Mouse (Mus musculus) forebrain, embryonic 13.5 days (tissue): ENCODE results near the gene Tcp11l2. TPM values are rescaled to one million over a fixed set of nuclear protein-coding genes. Genes with fewer than 3 reads are reported as not detected.

ENCODE experiments used
- ATAC-seq: fragments of 200-750 bp; cut with Nextera tagmentation; 2 replicates; pipeline ENCODE4 v1.8.0; 2017
- H3K27ac ChIP-seq: fragments of 300-500 bp; sonication (generic); 2 replicates; pipeline ENCODE4 v1.5.1; 2015; ENCODE audit warnings: inconsistent platforms, mild to moderate bottlenecking, moderate library complexity
- H3K27me3 ChIP-seq: fragments of 300-500 bp; sonication (generic); 2 replicates; pipeline ENCODE4 v1.6.1; 2015; ENCODE audit warnings: mild to moderate bottlenecking, inconsistent platforms
- H3K36me3 ChIP-seq: fragments of 300-500 bp; sonication (generic); 2 replicates; pipeline ENCODE4 v1.6.1; 2015; ENCODE audit warnings: mild to moderate bottlenecking, inconsistent platforms; ENCODE audit not compliant: poor library complexity, severe bottlenecking
- H3K4me1 ChIP-seq: fragments of 300-500 bp; sonication (generic); 2 replicates; pipeline ENCODE4 v1.6.1; 2015; ENCODE audit warnings: inconsistent platforms
- H3K4me2 ChIP-seq: fragments of 300-500 bp; sonication (generic); 2 replicates; pipeline ENCODE4 v1.6.1; 2015; ENCODE audit warnings: inconsistent platforms, mild to moderate bottlenecking, moderate library complexity
- H3K4me3 ChIP-seq: fragments of 300-500 bp; sonication (generic); 2 replicates; pipeline ENCODE4 v1.5.1; 2015; ENCODE audit warnings: mild to moderate bottlenecking, inconsistent platforms
- H3K9ac ChIP-seq: fragments of 300-500 bp; sonication (generic); 2 replicates; pipeline ENCODE4 v1.6.1; 2015; ENCODE audit warnings: mild to moderate bottlenecking, inconsistent platforms
- H3K9me3 ChIP-seq: fragments of 300-500 bp; sonication (generic); replicated peaks from 2 replicates; pipeline ENCODE4 v1.6.1; 2016; ENCODE audit warnings: inconsistent platforms
- WGBS: fragments of 180-500 bp; shearing (Covaris S2); methylation state at CpG from one replicate; pipeline ENCODE4 v1.1.7; 2015; 5-methylcytosine and 5-hydroxymethylcytosine counted together
- polyA plus RNA-seq: library from polyadenylated mRNA; unstranded; fragments of >200 nt; fragmentation: Nextera tagmentation; extraction: Ambion mirVana; gene quantifications from 2 replicates; pipeline ENCODE4 v1.2.1, GENCODE M21; 2015

The Tcp11l2 gene
- polyA plus RNA-seq, 1 experiment from 2014 or later: 16.7 TPM

GRCm38 (mm10) chr10:84613366-84613765, 36.9 kb downstream of the Tcp11l2 start:
- 82% methylated on average over 8 of the region's 8 CpGs for whole genome bisulfite sequencing

GRCm38 (mm10) chr10:84615076-84615475, 38.6 kb downstream of the Tcp11l2 start:
- 74% methylated on average over 3 of the region's 3 CpGs for WGBS
- ATAC-seq: no peak

More at GRCm38 (mm10) chr10:84613366-84613765, 36.9 kb downstream of the Tcp11l2 start:
- no peaks in the 10 kb centered on the region for H3K36me3 ChIP-seq
- H3K4me3 ChIP-seq: no peak overlapping the region
- H3K27ac ChIP-seq: no peak overlapping the region
- no peaks in the 10 kb centered on the region for H3K9me3 ChIP-seq
- no peak for ATAC-seq
- H3K4me2 ChIP-seq: no peak overlapping the region
- no peaks in the 10 kb centered on the region for H3K27me3 ChIP-seq
- H3K4me1 ChIP-seq: no peaks in the 10 kb centered on the region
- H3K9ac ChIP-seq: no peak overlapping the region

GRCm38 (mm10) chr10:84621826-84622790, 45.7 kb downstream of the Tcp11l2 start, which contains the start of gene Polr3b:
Polr3b (plus strand) TSS chr10:84622292.
- peaks cover 14% of the 10 kb centered on the region; the same call in 1 of the 2 replicates for H3K4me1 ChIP-seq
- H3K4me2 ChIP-seq: peak within 1 kb of the TSS; percentile 76
- WGBS: 8% methylated on average over 53 of the region's 53 CpGs
- no peaks in the 10 kb centered on the region for H3K9me3 ChIP-seq
- H3K36me3 ChIP-seq: no peaks in the 10 kb centered on the region
- H3K27me3 ChIP-seq: no peaks in the 10 kb centered on the region
- H3K9ac ChIP-seq: peak within 1 kb of the TSS; percentile 60
- H3K27ac ChIP-seq: peak within 1 kb of the TSS; percentile 93
- peak within 1 kb of the TSS; percentile 60 for H3K4me3 ChIP-seq
- peak; percentile 98 for ATAC-seq

More at GRCm38 (mm10) chr10:84615076-84615475, 38.6 kb downstream of the Tcp11l2 start:
- Histone ChIP-seq H3K4me2 (no peak overlapping the region), H3K4me1 (no peaks in the 10 kb centered on the region), H3K9me3 (no peaks in the 10 kb centered on the region), H3K9ac (no peak overlapping the region), H3K27me3 (no peaks in the 10 kb centered on the region), H3K36me3 (no peaks in the 10 kb centered on the region), H3K27ac (no peak overlapping the region), H3K4me3 (no peak overlapping the region)

GRCm38 (mm10) chr10:84631182-84631581, 54.8 kb downstream of the Tcp11l2 start:
- H3K27ac ChIP-seq: no peak overlapping the region
- H3K9me3 ChIP-seq: no peaks in the 10 kb centered on the region
- H3K27me3 ChIP-seq: no peaks in the 10 kb centered on the region
- WGBS: 65% methylated on average over 5 of the region's 5 CpGs
- no peak overlapping the region for H3K4me3 ChIP-seq
- no peak overlapping the region for H3K9ac ChIP-seq
- no peaks in the 10 kb centered on the region for H3K4me1 ChIP-seq
- H3K4me2 ChIP-seq: no peak overlapping the region
- ATAC-seq: no peak
- peaks cover 38% of the 10 kb centered on the region for H3K36me3 ChIP-seq

- no peak overlapping the region for H3K9ac ChIP-seq
- H3K36me3 ChIP-seq: peaks cover 46% of the 10 kb centered on the region
- no peak overlapping the region for H3K27ac ChIP-seq
- H3K4me2 ChIP-seq: no peak overlapping the region
- H3K4me1 ChIP-seq: no peaks in the 10 kb centered on the region
- 95% methylated on average over 4 of the region's 4 CpGs for WGBS
- H3K27me3 ChIP-seq: no peaks in the 10 kb centered on the region
- H3K4me3 ChIP-seq: no peak overlapping the region
- no peaks in the 10 kb centered on the region for H3K9me3 ChIP-seq
- no peak for ATAC-seq
Measured at GRCm38 (mm10) chr10:84632005-84632404, 55.6 kb downstream of the Tcp11l2 start.

- no peak overlapping the region for H3K4me3 ChIP-seq
- H3K27ac ChIP-seq: no peak overlapping the region
- no peak overlapping the region for H3K4me2 ChIP-seq
- 94% methylated on average over 10 of the region's 10 CpGs for WGBS
- peaks cover 71% of the 10 kb centered on the region for H3K36me3 ChIP-seq
- H3K27me3 ChIP-seq: no peaks in the 10 kb centered on the region
- no peak for ATAC-seq
- H3K9me3 ChIP-seq: no peaks in the 10 kb centered on the region
- H3K4me1 ChIP-seq: no peaks in the 10 kb centered on the region
- no peak overlapping the region for H3K9ac ChIP-seq
Measured at GRCm38 (mm10) chr10:84636656-84637055, 60.2 kb downstream of the Tcp11l2 start.

- Histone ChIP-seq H3K9me3 (no peaks in the 10 kb centered on the region), H3K4me3 (no peak overlapping the region), H3K9ac (no peak overlapping the region), H3K27me3 (no peaks in the 10 kb centered on the region), H3K27ac (no peak overlapping the region), H3K4me2 (no peak overlapping the region), H3K4me1 (no peaks in the 10 kb centered on the region), H3K36me3 (peaks cover 60% of the 10 kb centered on the region)
- no peak for ATAC-seq
- WGBS: 94% methylated on average over 4 of the region's 4 CpGs
Measured at GRCm38 (mm10) chr10:84638382-84638781, 62.0 kb downstream of the Tcp11l2 start.

- Histone ChIP-seq H3K4me1 (no peaks in the 10 kb centered on the region), H3K9ac (no peak overlapping the region), H3K27me3 (no peaks in the 10 kb centered on the region), H3K36me3 (peaks cover 50% of the 10 kb centered on the region), H3K4me2 (no peak overlapping the region), H3K4me3 (no peak overlapping the region), H3K27ac (no peak overlapping the region), H3K9me3 (no peaks in the 10 kb centered on the region)
- WGBS: 86% methylated on average over 4 of the region's 4 CpGs
- ATAC-seq: no peak
Measured at GRCm38 (mm10) chr10:84639525-84640287, 63.3 kb downstream of the Tcp11l2 start.

GRCm38 (mm10) chr10:84640861-84641260, 64.4 kb downstream of the Tcp11l2 start:
- Histone ChIP-seq H3K27ac (no peak overlapping the region), H3K4me2 (no peak overlapping the region), H3K9me3 (no peaks in the 10 kb centered on the region), H3K27me3 (no peaks in the 10 kb centered on the region), H3K9ac (no peak overlapping the region), H3K4me3 (no peak overlapping the region), H3K36me3 (peaks cover 46% of the 10 kb centered on the region), H3K4me1 (no peaks in the 10 kb centered on the region)
- no peak for ATAC-seq
- WGBS: 81% methylated on average over 7 of the region's 7 CpGs

GRCm38 (mm10) chr10:84641576-84641975, 65.2 kb downstream of the Tcp11l2 start:
- Histone ChIP-seq H3K9me3 (no peaks in the 10 kb centered on the region), H3K27me3 (no peaks in the 10 kb centered on the region), H3K36me3 (peaks cover 39% of the 10 kb centered on the region), H3K27ac (no peak overlapping the region), H3K4me1 (no peaks in the 10 kb centered on the region), H3K9ac (no peak overlapping the region), H3K4me3 (no peak overlapping the region), H3K4me2 (no peak overlapping the region)
- WGBS: 91% methylated on average over 2 of the region's 2 CpGs
- no peak for ATAC-seq

GRCm38 (mm10) chr10:84645940-84646339, 69.5 kb downstream of the Tcp11l2 start:
- no peaks in the 10 kb centered on the region for H3K27me3 ChIP-seq
- no peak for ATAC-seq
- H3K9ac ChIP-seq: no peak overlapping the region
- peaks cover 20% of the 10 kb centered on the region for H3K36me3 ChIP-seq
- H3K4me2 ChIP-seq: no peak overlapping the region
- WGBS: 87% methylated on average over 8 of the region's 8 CpGs
- H3K9me3 ChIP-seq: no peaks in the 10 kb centered on the region
- no peak overlapping the region for H3K4me3 ChIP-seq
- H3K4me1 ChIP-seq: no peaks in the 10 kb centered on the region
- H3K27ac ChIP-seq: no peak overlapping the region

GRCm38 (mm10) chr10:84646506-84647102, 70.2 kb downstream of the Tcp11l2 start:
- H3K27ac ChIP-seq: no peak overlapping the region

More at GRCm38 (mm10) chr10:84646506-84647102, 70.2 kb downstream of the Tcp11l2 start:
- 81% methylated on average over 12 of the region's 12 CpGs for WGBS
- ATAC-seq: no peak
- peaks cover 18% of the 10 kb centered on the region for H3K36me3 ChIP-seq
- no peaks in the 10 kb centered on the region for H3K9me3 ChIP-seq
- no peak overlapping the region for H3K4me3 ChIP-seq
- H3K9ac ChIP-seq: no peak overlapping the region
- H3K4me2 ChIP-seq: no peak overlapping the region
- H3K27me3 ChIP-seq: no peaks in the 10 kb centered on the region
- no peaks in the 10 kb centered on the region for H3K4me1 ChIP-seq
